Mouse (Mus musculus) CH12.LX (cell line): ENCODE measurements around the gene Mxd1. TPM values are rescaled to one million over a fixed set of nuclear protein-coding genes. Genes with fewer than 3 reads are reported as not detected.

Experiments
- DNase-seq: peaks from one replicate; pipeline ENCODE4 v3.0.0-alpha.2; 2013; ENCODE audit errors: extremely low read depth
- H3K27ac ChIP-seq: 2 replicates; pipeline ENCODE4 v1.5.1; 2012; ENCODE audit warnings: low read depth, mild to moderate bottlenecking, control low read depth, moderate library complexity; ENCODE audit not compliant: insufficient read depth
- H3K27me3 ChIP-seq: replicated peaks from 2 replicates; pipeline ENCODE3; 2012; ENCODE audit warnings: inconsistent platforms
- H3K36me3 ChIP-seq, 2 experiments: replicated peaks in 1 of 2; 2 replicates each; pipeline versions ENCODE3 to v1.6.1; 2012; ENCODE audit warnings: inconsistent platforms in 1 of 2, low read length in 1 of 2, mild to moderate bottlenecking in 1 of 2, mixed read lengths in 1 of 2, moderate library complexity in 1 of 2; ENCODE audit not compliant: control insufficient read depth in 1 of 2, insufficient read depth in 1 of 2
- H3K4me1 ChIP-seq, 2 experiments: 2 replicates each; pipeline ENCODE4 v1.6.1; 2012; ENCODE audit warnings: inconsistent platforms in 1 of 2, moderate library complexity in 1 of 2; ENCODE audit not compliant: insufficient read depth in 2 of 2, control insufficient read depth in 1 of 2
- H3K4me2 ChIP-seq: 2 replicates; pipeline ENCODE4 v1.6.1; 2012; ENCODE audit warnings: low read depth, mild to moderate bottlenecking, control low read depth; ENCODE audit not compliant: poor library complexity, insufficient read depth, severe bottlenecking
- H3K4me3 ChIP-seq, 3 experiments: fragments of 150-350 bp in 1 of 3; sonication (generic) in 1 of 3; replicated peaks in 1 of 3; 2 replicates each; pipeline versions ENCODE3 to v1.5.1; 2011 to 2012; ENCODE audit warnings: low read depth in 2 of 3, low read length in 2 of 3, mild to moderate bottlenecking in 2 of 3, moderate library complexity in 2 of 3, control low read depth in 1 of 3, improper control_type of control experiment in 1 of 3, inconsistent platforms in 1 of 3, mixed read lengths in 1 of 3; ENCODE audit not compliant: poor library complexity in 1 of 3
- H3K79me2 ChIP-seq: replicated peaks from 2 replicates; pipeline ENCODE4 v1.6.1; 2012; ENCODE audit warnings: mild to moderate bottlenecking, moderate library complexity; ENCODE audit not compliant: control insufficient read depth, poor library complexity, insufficient read depth, severe bottlenecking; ENCODE audit errors: extremely low read depth
- H3K9ac ChIP-seq: 2 replicates; pipeline ENCODE4 v1.6.1; 2012; ENCODE audit warnings: low read depth, mild to moderate bottlenecking, control low read depth, moderate library complexity; ENCODE audit not compliant: insufficient read depth
- H3K9me3 ChIP-seq: replicated peaks from 2 replicates; pipeline ENCODE3; 2012; ENCODE audit warnings: low read length, inconsistent platforms, mixed read lengths
- BHLHE40 ChIP-seq: IDR thresholded peaks from 2 replicates; pipeline ENCODE4 v1.6.1; 2011; ENCODE audit warnings: mild to moderate bottlenecking, low read depth, low read length, improper control_type of control experiment
- CHD1 ChIP-seq: IDR thresholded peaks from 2 replicates; pipeline ENCODE4 v1.6.1; 2012; ENCODE audit warnings: low read depth, low read length, improper control_type of control experiment, inconsistent platforms
- CHD2 ChIP-seq: IDR thresholded peaks from 2 replicates; pipeline ENCODE4 v1.6.1; 2011; ENCODE audit warnings: low read length, improper control_type of control experiment
- ELF1 ChIP-seq: IDR thresholded peaks from 2 replicates; pipeline ENCODE4 v1.6.1; 2014; ENCODE audit warnings: low read depth, mild to moderate bottlenecking, inconsistent platforms, low read length, improper control_type of control experiment
- EP300 ChIP-seq: IDR thresholded peaks from 2 replicates; pipeline ENCODE4 v1.6.1; 2011; ENCODE audit warnings: low read length, improper control_type of control experiment
- ETS1 ChIP-seq: conservative IDR thresholded peaks from 2 replicates; pipeline ENCODE4 v1.6.1; 2012; ENCODE audit warnings: low read depth, mild to moderate bottlenecking, inconsistent platforms, low read length, improper control_type of control experiment, moderate library complexity
- IRF4 ChIP-seq: IDR thresholded peaks from 2 replicates; pipeline ENCODE4 v1.6.1; 2014; ENCODE audit warnings: low read depth, mild to moderate bottlenecking, inconsistent platforms, low read length, improper control_type of control experiment
- JUN ChIP-seq: IDR thresholded peaks from 2 replicates; pipeline ENCODE4 v1.6.1; 2011; ENCODE audit warnings: low read depth, mild to moderate bottlenecking, low read length, improper control_type of control experiment, moderate library complexity; ENCODE audit not compliant: insufficient read depth
- JUND ChIP-seq: conservative IDR thresholded peaks from 2 replicates; pipeline ENCODE4 v1.6.1; 2011; ENCODE audit warnings: low read depth, low read length, improper control_type of control experiment
- KAT2A ChIP-seq: IDR thresholded peaks from 2 replicates; pipeline ENCODE4 v1.6.1; 2012; ENCODE audit warnings: low read length, improper control_type of control experiment, inconsistent platforms; ENCODE audit not compliant: insufficient replicate concordance
- MAX ChIP-seq: IDR thresholded peaks from 2 replicates; pipeline ENCODE4 v1.6.1; 2011; ENCODE audit warnings: low read length, improper control_type of control experiment
- MXI1 ChIP-seq: IDR thresholded peaks from 2 replicates; pipeline ENCODE4 v1.6.1; 2011; ENCODE audit warnings: mild to moderate bottlenecking, low read depth, low read length, improper control_type of control experiment
- POLR2AphosphoS2 ChIP-seq: IDR thresholded peaks from 2 replicates; pipeline ENCODE4 v1.6.1; 2011; ENCODE audit warnings: low read depth, low read length, improper control_type of control experiment
- SIN3A ChIP-seq: IDR thresholded peaks from 2 replicates; pipeline ENCODE4 v1.6.1; 2012; ENCODE audit warnings: low read length, improper control_type of control experiment, inconsistent platforms
- SMC3 ChIP-seq: IDR thresholded peaks from 2 replicates; pipeline ENCODE4 v1.6.1; 2011; ENCODE audit warnings: low read depth, low read length, improper control_type of control experiment
- TCF12 ChIP-seq: IDR thresholded peaks from 2 replicates; pipeline ENCODE4 v1.6.1; 2014; ENCODE audit warnings: low read depth, mild to moderate bottlenecking, inconsistent platforms, low read length, improper control_type of control experiment
- USF1 ChIP-seq: IDR thresholded peaks from 2 replicates; pipeline ENCODE4 v1.6.1; 2014; ENCODE audit warnings: low read depth, mild to moderate bottlenecking, inconsistent platforms, low read length, improper control_type of control experiment
- USF2 ChIP-seq: conservative IDR thresholded peaks from 2 replicates; pipeline ENCODE4 v1.6.1; 2011; ENCODE audit warnings: low read depth, low read length, improper control_type of control experiment
- ZKSCAN1 ChIP-seq: IDR thresholded peaks from 2 replicates; pipeline ENCODE4 v1.6.1; 2012; ENCODE audit warnings: low read depth, inconsistent platforms, low read length, improper control_type of control experiment, borderline replicate concordance
- ZNF384 ChIP-seq: IDR thresholded peaks from 2 replicates; pipeline ENCODE4 v1.6.1; 2012; ENCODE audit warnings: low read depth, low read length, improper control_type of control experiment, inconsistent platforms
- dilution Hi-C: fragments of 300-500 bp; cut with MboI; formaldehyde crosslinking; loops from 2 replicates; pipeline ENCODE4 v1.14.3; 2020; ENCODE audit warnings: low sequenced_read_pairs; ENCODE audit not compliant: extremely low pct_unique_long_range_greater_than_20kb, extremely low pct_ligation_motif_present
- in situ Hi-C: fragments of 300-500 bp; cut with MboI; formaldehyde crosslinking; loops from 3 replicates; pipeline ENCODE4 v1.14.3; 2019; ENCODE audit warnings: low sequenced_read_pairs, low pct_ligation_motif_present, low pct_unique_long_range_greater_than_20kb, mixed read lengths
- polyA plus RNA-seq: library from polyadenylated mRNA; unstranded; fragments of >175 nt; gene quantifications from 2 replicates; pipeline ENCODE4 v1.2.1, GENCODE M21; 2012; ENCODE audit warnings: low read depth; ENCODE audit not compliant: insufficient read length
- total RNA-seq, 2 experiments: library from RNA; depleted of rRNA; stranded (reverse); fragments of 300-350 nt in 1 of 2; fragments of >200 nt in 1 of 2; gene quantifications; 2 replicates each; pipeline ENCODE4 v1.2.3; 2012 to 2014

Mxd1 gene
- total and polyA plus RNA-seq, 3 experiments, result 0.50 to 1.6 (median 0.97) TPM

- Histone ChIP-seq H3K4me2 (no peak overlapping the region), H3K9me3 (no peaks in the 10 kb centered on the region), H3K4me1 (peaks cover 0 to 5% of the 10 kb centered on the region in 2 experiments; a peak in 2 of 4 replicates), H3K27ac (no peak overlapping the region), H3K9ac (no peak overlapping the region), H3K36me3 (peaks cover 26 to 70% of the 10 kb centered on the region in 2 experiments), H3K27me3 (no peaks in the 10 kb centered on the region), H3K4me3 (no peak overlapping the region), H3K79me2 (no peaks in the 10 kb centered on the region)
- DNase-seq, result no peak
- in situ Hi-C loops (no loop called here), dilution Hi-C loops (no loop called here)
- TF ChIP-seq CHD1, result no peak
- TF ChIP-seq USF2, result no peak
- TF ChIP-seq IRF4, result no peak
- no peak for TF ChIP-seq SMC3
- no peak for TF ChIP-seq ELF1
- no peak for TF ChIP-seq JUND
- no peak for TF ChIP-seq ZKSCAN1
- no peak for TF ChIP-seq KAT2A
- no peak for TF ChIP-seq POLR2AphosphoS2
- no peak for TF ChIP-seq USF1
- no peak for TF ChIP-seq ETS1
- TF ChIP-seq EP300, result no peak
- no peak for TF ChIP-seq BHLHE40
- no peak for TF ChIP-seq JUN
Observed at GRCm38 (mm10) chr6:86702577-86702976, 33.6 kb upstream of the Mxd1 start.

- TF ChIP-seq ZNF384, result no peak
- TF ChIP-seq TCF12, result no peak
- no peak for TF ChIP-seq KAT2A
- no peak for TF ChIP-seq MXI1
- no peak for TF ChIP-seq EP300
- TF ChIP-seq JUN, result no peak
- TF ChIP-seq SIN3A, result no peak
- TF ChIP-seq CHD2, result no peak
- TF ChIP-seq USF1, result no peak
- TF ChIP-seq MAX, result no peak
- TF ChIP-seq SMC3, result no peak
- no peak for TF ChIP-seq POLR2AphosphoS2
- no peak for TF ChIP-seq JUND
- TF ChIP-seq, all 38 proteins: peak for 0
- Histone ChIP-seq H3K4me3 (no peak overlapping the region), H3K4me1 (peaks cover 0 to 5% of the 10 kb centered on the region in 2 experiments; a peak in 2 of 4 replicates), H3K4me2 (no peak overlapping the region), H3K36me3 (peaks cover 17 to 69% of the 10 kb centered on the region in 2 experiments), H3K9ac (no peak overlapping the region), H3K9me3 (no peaks in the 10 kb centered on the region), H3K79me2 (no peaks in the 10 kb centered on the region), H3K27ac (no peak overlapping the region), H3K27me3 (no peaks in the 10 kb centered on the region)
- in situ Hi-C loops, result no loop called here
- dilution Hi-C loops, result no loop called here
- no peak for DNase-seq
Observed at GRCm38 (mm10) chr6:86697903-86698302, 28.9 kb upstream of the Mxd1 start.
